Mouse (Mus musculus): Measurements from ENCODE around the gene Scml4. TPM values are rescaled to one million over a fixed set of nuclear protein-coding genes. Genes with fewer than 3 reads are reported as not detected.

The Scml4 gene
- total and polyA plus RNA-seq, 3 experiments: 0.03 to 0.08 TPM; not detected in 1

- no peak for DNase-seq (ENCODE audit: low read depth, low spot score)
- no peaks in the 10 kb centered on the region for H3K79me2 ChIP-seq (ENCODE audit: control insufficient read depth, insufficient read depth, low read length, poor library complexity)
- no peaks in the 10 kb centered on the region for H3K36me3 ChIP-seq (ENCODE audit: control insufficient read depth in 1 of 2, insufficient read depth in 2 of 2, low read length in 2 of 2)
- H3K9me3 ChIP-seq (replicated peaks; ENCODE audit: insufficient read depth, low read length): no peaks in the 10 kb centered on the region
- no peaks in the 10 kb centered on the region for H3K4me1 ChIP-seq (ENCODE audit: control insufficient read depth in 1 of 2, insufficient read depth in 2 of 2, low read length in 2 of 2)
- no peak for TF ChIP-seq CHD2 (IDR thresholded peaks at IDR 0.05; ENCODE audit: low read length)
- TF ChIP-seq ELF1 (IDR thresholded peaks at IDR 0.05; ENCODE audit: low read depth, low read length): no peak
- H3K27ac ChIP-seq (ENCODE audit: control insufficient read depth, low read depth, low read length): no peak overlapping the region
- no peak overlapping the region for H3K9ac ChIP-seq (ENCODE audit: control insufficient read depth, low read depth, low read length, poor library complexity, severe bottlenecking)
- no peak overlapping the region for H3K4me3 ChIP-seq (ENCODE audit: control insufficient read depth in 1 of 2, insufficient read depth in 1 of 2, low read depth in 2 of 2, low read length in 2 of 2)
- H3K27me3 ChIP-seq (ENCODE audit: control insufficient read depth in 1 of 2, insufficient read depth in 2 of 2, low read length in 2 of 2): peaks cover 6 to 18% of the 10 kb centered on the region in 2 experiments
Measured at GRCm38 (mm10) chr10:42887040-42887439, 26.9 kb downstream of the Scml4 start.

GRCm38 (mm10) chr10:42888241-42888640 is 28.1 kb downstream of the Scml4 start:
- no peaks in the 10 kb centered on the region for H3K9me3 ChIP-seq (replicated peaks; ENCODE audit: insufficient read depth, low read length)
- H3K4me3 ChIP-seq (ENCODE audit: control insufficient read depth in 1 of 2, insufficient read depth in 1 of 2, low read depth in 2 of 2, low read length in 2 of 2): no peak overlapping the region
- no peaks in the 10 kb centered on the region for H3K79me2 ChIP-seq (ENCODE audit: control insufficient read depth, insufficient read depth, low read length, poor library complexity)
- no peaks in the 10 kb centered on the region for H3K36me3 ChIP-seq (ENCODE audit: control insufficient read depth in 1 of 2, insufficient read depth in 2 of 2, low read length in 2 of 2)
- H3K27ac ChIP-seq (ENCODE audit: control insufficient read depth, low read depth, low read length): no peak overlapping the region
- TF ChIP-seq ZMIZ1 (IDR thresholded peaks at IDR 0.05; ENCODE audit: low read depth, low read length) (no peak), ZNF384 (IDR thresholded peaks at IDR 0.05; ENCODE audit: low read depth, low read length) (no peak), NRF1 (IDR thresholded peaks at IDR 0.05; ENCODE audit: insufficient read depth, low read depth, low read length, poor library complexity, severe bottlenecking) (no peak), GABPA (IDR thresholded peaks at IDR 0.05; ENCODE audit: low read depth, low read length) (no peak), MEF2A (IDR thresholded peaks at IDR 0.05; ENCODE audit: extremely low read depth, insufficient replicate concordance, low read depth, low read length, poor library complexity, severe bottlenecking) (no peak), SMC3 (IDR thresholded peaks at IDR 0.05; ENCODE audit: low read depth, low read length) (no peak)
- DNase-seq (ENCODE audit: low read depth, low spot score): no peak
- peaks cover 6 to 17% of the 10 kb centered on the region in 2 experiments for H3K27me3 ChIP-seq (ENCODE audit: control insufficient read depth in 1 of 2, insufficient read depth in 2 of 2, low read length in 2 of 2)
- H3K9ac ChIP-seq (ENCODE audit: control insufficient read depth, low read depth, low read length, poor library complexity, severe bottlenecking): no peak overlapping the region
- no peaks in the 10 kb centered on the region for H3K4me1 ChIP-seq (ENCODE audit: control insufficient read depth in 1 of 2, insufficient read depth in 2 of 2, low read length in 2 of 2)

- H3K27ac ChIP-seq (ENCODE audit: control insufficient read depth, low read depth, low read length): no peak overlapping the region
- H3K4me3 ChIP-seq (ENCODE audit: control insufficient read depth in 1 of 2, insufficient read depth in 1 of 2, low read depth in 2 of 2, low read length in 2 of 2): no peak overlapping the region
- peaks cover 6 to 14% of the 10 kb centered on the region in 2 experiments for H3K27me3 ChIP-seq (ENCODE audit: control insufficient read depth in 1 of 2, insufficient read depth in 2 of 2, low read length in 2 of 2)
- H3K4me1 ChIP-seq (ENCODE audit: control insufficient read depth in 1 of 2, insufficient read depth in 2 of 2, low read length in 2 of 2): no peaks in the 10 kb centered on the region
- TF ChIP-seq CHD2 (IDR thresholded peaks at IDR 0.05; ENCODE audit: low read length): no peak
- no peak for TF ChIP-seq EP300 (IDR thresholded peaks at IDR 0.05; ENCODE audit: low read depth in 1 of 2, low read length in 2 of 2)
- TF ChIP-seq E2F4 (IDR thresholded peaks at IDR 0.05; ENCODE audit: borderline replicate concordance, low read depth, low read length): no peak
- TF ChIP-seq ZMIZ1 (IDR thresholded peaks at IDR 0.05; ENCODE audit: low read depth, low read length): no peak
- H3K36me3 ChIP-seq (ENCODE audit: control insufficient read depth in 1 of 2, insufficient read depth in 2 of 2, low read length in 2 of 2): no peaks in the 10 kb centered on the region
- no peaks in the 10 kb centered on the region for H3K79me2 ChIP-seq (ENCODE audit: control insufficient read depth, insufficient read depth, low read length, poor library complexity)
- no peak overlapping the region for H3K9ac ChIP-seq (ENCODE audit: control insufficient read depth, low read depth, low read length, poor library complexity, severe bottlenecking)
- no peak for DNase-seq (ENCODE audit: low read depth, low spot score)
- no peaks in the 10 kb centered on the region for H3K9me3 ChIP-seq (replicated peaks; ENCODE audit: insufficient read depth, low read length)
Measured at GRCm38 (mm10) chr10:42890365-42890764, 30.2 kb downstream of the Scml4 start.

All from MEL (cell line).